Mouse (Mus musculus): ENCODE measurements around the gene Fsd2. TPM values are rescaled to one million over a fixed set of nuclear protein-coding genes. Genes with fewer than 3 reads are reported as not detected.

Gene Fsd2
- 65.0 and 65.8 TPM in 2 replicates for polyA plus RNA-seq (2016; fragmentation: Nextera tagmentation; extraction: Ambion mirVana)

- Histone ChIP-seq H3K4me1 (replicated peaks) (peaks cover 41% of the 10 kb centered on the region), H3K27ac (ENCODE audit: poor library complexity, severe bottlenecking) (peak within 1 kb of the TSS; percentile 93), H3K4me3 (peak within 1 kb of the TSS; percentile 49), H3K27me3 (replicated peaks) (no peaks in the 10 kb centered on the region), H3K36me3 (no peaks in the 10 kb centered on the region), H3K9me3 (replicated peaks) (no peaks in the 10 kb centered on the region), H3K4me2 (peak within 1 kb of the TSS; percentile 80), H3K9ac (peak within 1 kb of the TSS; percentile 81)
- peak; percentile 41 for ATAC-seq (ENCODE audit: insufficient number of reproducible peaks, low FRiP score)
- WGBS: 44% methylated on average over 9 of the region's 9 CpGs
Measured at GRCm38 (mm10) chr7:81566892-81567291, at the start of gene Fsd2. Gene Fsd2, minus strand, starts transcription at chr7:81566944.

GRCm38 (mm10) chr7:81615031-81615430 lies 48.3 kb upstream of the Fsd2 start:
- no peak overlapping the region for H3K9ac ChIP-seq
- no peak for ATAC-seq (ENCODE audit: insufficient number of reproducible peaks, low FRiP score)
- peaks cover 48% of the 10 kb centered on the region for H3K36me3 ChIP-seq
- H3K27ac ChIP-seq (ENCODE audit: poor library complexity, severe bottlenecking): no peak overlapping the region
- H3K4me2 ChIP-seq: no peak overlapping the region
- no peak overlapping the region for H3K4me3 ChIP-seq
- no peaks in the 10 kb centered on the region for H3K9me3 ChIP-seq (replicated peaks)
- WGBS: 69% methylated on average over 9 of the region's 9 CpGs
- H3K27me3 ChIP-seq (replicated peaks): no peaks in the 10 kb centered on the region
- peaks cover 3% of the 10 kb centered on the region for H3K4me1 ChIP-seq (replicated peaks)

GRCm38 (mm10) chr7:81612856-81613635 lies 46.3 kb upstream of the Fsd2 start:
- Histone ChIP-seq H3K27ac (ENCODE audit: poor library complexity, severe bottlenecking) (no peak overlapping the region), H3K36me3 (peaks cover 51% of the 10 kb centered on the region), H3K9ac (0 out of 2 replicates have a peak overlapping the region, but pooled peaks have one; percentile 7), H3K4me2 (no peak overlapping the region), H3K4me1 (replicated peaks) (peaks cover 3% of the 10 kb centered on the region), H3K4me3 (no peak overlapping the region), H3K27me3 (replicated peaks) (no peaks in the 10 kb centered on the region), H3K9me3 (replicated peaks) (no peaks in the 10 kb centered on the region)
- WGBS: 75% methylated on average over 13 of the region's 13 CpGs
- no peak for ATAC-seq (ENCODE audit: insufficient number of reproducible peaks, low FRiP score)

GRCm38 (mm10) chr7:81610125-81610524 lies 43.4 kb upstream of the Fsd2 start:
- H3K9ac ChIP-seq: no peak overlapping the region
- no peak for ATAC-seq (ENCODE audit: insufficient number of reproducible peaks, low FRiP score)
- 58% methylated on average over 18 of the region's 18 CpGs for WGBS

GRCm38 (mm10) chr7:81606452-81606851 lies 39.7 kb upstream of the Fsd2 start:
- Histone ChIP-seq H3K4me2 (no peak overlapping the region), H3K27ac (ENCODE audit: poor library complexity, severe bottlenecking) (no peak overlapping the region), H3K4me3 (no peak overlapping the region), H3K9me3 (replicated peaks) (no peaks in the 10 kb centered on the region), H3K36me3 (peaks cover 27% of the 10 kb centered on the region), H3K9ac (no peak overlapping the region), H3K27me3 (replicated peaks) (no peaks in the 10 kb centered on the region), H3K4me1 (replicated peaks) (no peaks in the 10 kb centered on the region)
- WGBS: 69% methylated on average over 5 of the region's 5 CpGs
- ATAC-seq (ENCODE audit: insufficient number of reproducible peaks, low FRiP score): no peak

More at GRCm38 (mm10) chr7:81610125-81610524, 43.4 kb upstream of the Fsd2 start:
- Histone ChIP-seq H3K4me3 (no peak overlapping the region), H3K4me2 (no peak overlapping the region), H3K36me3 (peaks cover 53% of the 10 kb centered on the region), H3K4me1 (replicated peaks) (peaks cover 3% of the 10 kb centered on the region; the same call in 1 of the 2 replicates), H3K27ac (ENCODE audit: poor library complexity, severe bottlenecking) (no peak overlapping the region), H3K27me3 (replicated peaks) (no peaks in the 10 kb centered on the region), H3K9me3 (replicated peaks) (no peaks in the 10 kb centered on the region)

DNA sequence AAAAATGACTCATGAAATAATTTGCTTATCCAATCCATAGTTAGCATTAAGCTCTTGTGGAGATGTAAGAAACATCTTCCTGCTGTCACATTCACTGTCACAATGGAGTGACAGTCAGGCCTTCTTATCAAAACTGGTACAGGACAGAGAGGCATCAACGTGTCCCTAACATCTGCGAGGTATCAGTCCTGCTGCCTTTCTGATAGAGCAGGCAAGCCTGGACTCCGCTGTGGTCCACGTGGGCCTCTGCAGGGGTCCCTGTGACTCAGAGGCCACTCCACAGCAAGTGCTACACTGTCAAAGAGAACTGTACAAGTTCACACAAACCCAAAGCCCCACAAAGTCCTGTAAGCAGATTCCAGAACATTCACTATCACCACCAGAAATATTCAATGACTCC lies 38.7 kb upstream of the Fsd2 start:
- H3K4me3 ChIP-seq: no peak overlapping the region
- H3K4me1 ChIP-seq (replicated peaks): no peaks in the 10 kb centered on the region
- no peak overlapping the region for H3K9ac ChIP-seq
- peak; percentile 61; the same call in 1 of the 2 replicates for ATAC-seq (ENCODE audit: insufficient number of reproducible peaks, low FRiP score)
- H3K36me3 ChIP-seq: peaks cover 18% of the 10 kb centered on the region; the same call in 1 of the 2 replicates
- H3K27ac ChIP-seq (ENCODE audit: poor library complexity, severe bottlenecking): no peak overlapping the region
- H3K27me3 ChIP-seq (replicated peaks): no peaks in the 10 kb centered on the region
- 27% methylated on average over 4 of the region's 4 CpGs for WGBS
- no peaks in the 10 kb centered on the region for H3K9me3 ChIP-seq (replicated peaks)
- no peak overlapping the region for H3K4me2 ChIP-seq

DNA sequence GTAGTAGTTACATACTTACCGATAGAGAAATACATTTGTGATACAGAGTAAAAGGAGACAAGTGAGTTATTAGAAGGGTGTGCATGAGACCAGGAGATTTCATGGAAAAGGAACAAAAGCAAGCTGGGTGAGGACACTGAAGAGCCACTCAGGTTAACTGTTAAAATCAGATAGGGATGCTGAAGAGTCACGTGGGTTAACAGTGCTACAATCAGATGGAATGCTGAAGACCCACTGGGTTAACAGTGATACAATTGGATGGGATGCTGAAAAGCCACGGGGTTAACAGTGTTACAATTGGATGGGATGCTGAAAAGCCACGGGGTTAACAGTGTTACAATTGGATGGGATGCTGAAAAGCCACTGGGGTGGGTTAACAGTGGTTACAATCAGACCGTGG lies 38.2 kb upstream of the Fsd2 start:
- H3K27ac ChIP-seq (ENCODE audit: poor library complexity, severe bottlenecking): no peak overlapping the region
- H3K4me1 ChIP-seq (replicated peaks): peaks cover 5% of the 10 kb centered on the region
- no peak overlapping the region for H3K4me2 ChIP-seq
- H3K36me3 ChIP-seq: peaks cover 22% of the 10 kb centered on the region; the same call in 1 of the 2 replicates
- WGBS: 72% methylated on average over 5 of the region's 5 CpGs
- H3K9me3 ChIP-seq (replicated peaks): no peaks in the 10 kb centered on the region
- no peak overlapping the region for H3K4me3 ChIP-seq
- no peak for ATAC-seq (ENCODE audit: insufficient number of reproducible peaks, low FRiP score)
- H3K27me3 ChIP-seq (replicated peaks): no peaks in the 10 kb centered on the region
- H3K9ac ChIP-seq: no peak overlapping the region

DNA sequence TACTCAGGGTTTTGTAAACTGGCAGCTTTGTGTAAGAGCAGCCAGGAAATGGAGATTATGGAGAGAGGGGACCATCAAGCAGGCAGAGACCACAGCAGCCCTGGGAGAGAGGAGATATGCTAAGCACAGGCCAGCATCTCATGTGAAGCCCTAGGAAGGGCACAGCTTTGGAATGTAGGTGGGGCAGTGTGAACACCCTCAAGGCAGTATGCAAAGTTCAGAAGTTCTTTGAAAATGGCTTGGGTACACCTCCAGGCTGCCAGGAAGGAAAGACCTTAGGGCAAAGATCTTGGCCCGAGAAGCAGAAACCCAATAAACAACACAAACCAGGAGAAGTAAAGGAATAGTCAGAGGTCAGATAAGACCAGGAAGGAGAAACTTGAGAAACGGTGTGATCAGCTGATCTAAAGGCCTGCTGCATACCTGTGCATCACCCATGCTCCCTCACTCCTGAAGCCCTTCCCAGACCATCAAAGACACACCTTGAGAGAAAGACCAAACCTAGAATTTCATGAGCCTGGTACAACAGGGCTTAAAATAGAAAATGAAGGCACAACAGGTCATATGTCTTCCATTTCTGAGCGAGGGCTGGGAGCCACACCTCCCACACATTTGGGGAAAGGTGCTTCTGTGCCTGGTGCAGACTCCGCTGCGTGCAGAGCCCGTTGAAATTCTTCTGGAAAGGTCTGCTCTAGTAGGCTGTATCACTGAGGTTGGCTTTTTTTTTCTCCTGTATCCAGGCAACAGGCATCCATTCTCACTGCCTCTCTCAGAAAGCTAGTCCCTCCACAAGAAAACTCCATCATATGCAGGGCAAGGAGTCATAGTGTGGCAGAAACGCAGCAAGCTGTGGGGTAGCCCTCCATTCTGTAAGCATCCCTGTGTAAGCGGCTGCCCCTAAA lies 32.9 kb upstream of the Fsd2 start:
- H3K27me3 ChIP-seq (replicated peaks): no peaks in the 10 kb centered on the region
- H3K4me3 ChIP-seq: no peak overlapping the region
- H3K4me1 ChIP-seq (replicated peaks): peaks cover 22% of the 10 kb centered on the region
- H3K4me2 ChIP-seq: no peak overlapping the region
- ATAC-seq (ENCODE audit: insufficient number of reproducible peaks, low FRiP score): no peak
- H3K27ac ChIP-seq (ENCODE audit: poor library complexity, severe bottlenecking): peak overlapping the region; percentile 38; the same call in 1 of the 2 replicates
- H3K9me3 ChIP-seq (replicated peaks): no peaks in the 10 kb centered on the region
- no peak overlapping the region for H3K9ac ChIP-seq
- peaks cover 40% of the 10 kb centered on the region for H3K36me3 ChIP-seq
- 62% methylated on average over 8 of the region's 8 CpGs for WGBS

DNA sequence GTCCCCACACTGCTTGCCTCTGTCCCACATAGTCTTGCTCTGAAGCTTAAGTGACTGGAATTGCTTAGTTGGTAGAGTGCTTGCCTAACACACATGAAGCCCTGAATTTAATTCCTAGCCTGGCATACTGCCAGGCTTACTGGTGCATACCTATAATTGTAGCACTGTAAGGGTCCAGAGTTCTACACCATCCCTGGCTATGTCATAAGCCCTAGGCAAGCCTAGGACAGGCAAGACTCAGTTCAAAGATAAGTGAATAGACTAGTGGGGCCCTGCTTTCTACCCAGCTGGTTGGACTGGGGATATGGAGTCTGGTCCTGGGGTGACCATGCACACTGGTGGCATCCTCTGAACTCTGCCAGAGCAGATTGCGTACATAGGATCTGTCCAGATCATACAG lies 30.9 kb upstream of the Fsd2 start:
- H3K36me3 ChIP-seq: peaks cover 57% of the 10 kb centered on the region
- H3K4me1 ChIP-seq (replicated peaks): peaks cover 22% of the 10 kb centered on the region
- H3K4me3 ChIP-seq: no peak overlapping the region
- H3K27me3 ChIP-seq (replicated peaks): no peaks in the 10 kb centered on the region
- ATAC-seq (ENCODE audit: insufficient number of reproducible peaks, low FRiP score): no peak
- H3K9me3 ChIP-seq (replicated peaks): no peaks in the 10 kb centered on the region
- no peak overlapping the region for H3K9ac ChIP-seq
- no peak overlapping the region for H3K27ac ChIP-seq (ENCODE audit: poor library complexity, severe bottlenecking)
- 97% methylated on average over 1 of the region's 1 CpGs for WGBS
- H3K4me2 ChIP-seq: no peak overlapping the region

- Histone ChIP-seq H3K4me3 (no peak overlapping the region), H3K27me3 (replicated peaks) (no peaks in the 10 kb centered on the region), H3K4me1 (replicated peaks) (peaks cover 22% of the 10 kb centered on the region), H3K36me3 (peaks cover 73% of the 10 kb centered on the region), H3K4me2 (no peak overlapping the region), H3K9ac (no peak overlapping the region), H3K27ac (ENCODE audit: poor library complexity, severe bottlenecking) (no peak overlapping the region), H3K9me3 (replicated peaks) (no peaks in the 10 kb centered on the region)
- WGBS: 81% methylated on average over 6 of the region's 6 CpGs
- ATAC-seq (ENCODE audit: insufficient number of reproducible peaks, low FRiP score): no peak
Measured at GRCm38 (mm10) chr7:81596086-81596485, 29.3 kb upstream of the Fsd2 start.

- Histone ChIP-seq H3K4me2 (no peak overlapping the region), H3K27me3 (replicated peaks) (no peaks in the 10 kb centered on the region), H3K4me1 (replicated peaks) (peaks cover 18% of the 10 kb centered on the region), H3K27ac (ENCODE audit: poor library complexity, severe bottlenecking) (no peak overlapping the region), H3K36me3 (peaks cover 79% of the 10 kb centered on the region), H3K9ac (no peak overlapping the region), H3K4me3 (no peak overlapping the region), H3K9me3 (replicated peaks) (no peaks in the 10 kb centered on the region)
- WGBS: 56% methylated on average over 5 of the region's 5 CpGs
- ATAC-seq (ENCODE audit: insufficient number of reproducible peaks, low FRiP score): no peak
Measured at GRCm38 (mm10) chr7:81595056-81595455, 28.3 kb upstream of the Fsd2 start.
